Mouse (Mus musculus): Measurements from ENCODE around the gene Stfa2. TPM values are rescaled to one million over a fixed set of nuclear protein-coding genes. Genes with fewer than 3 reads are reported as not detected.
"Not testable (repeated sequence)": the region's sequence is repeated elsewhere in the genome, so short reads cannot be mapped to it uniquely, and the experiment has no call there.

Stfa2 gene
- polyA plus RNA-seq (2015; fragmentation: Nextera tagmentation; extraction: Ambion mirVana), result 0.33 and 0.75 TPM in 2 replicates

DNA sequence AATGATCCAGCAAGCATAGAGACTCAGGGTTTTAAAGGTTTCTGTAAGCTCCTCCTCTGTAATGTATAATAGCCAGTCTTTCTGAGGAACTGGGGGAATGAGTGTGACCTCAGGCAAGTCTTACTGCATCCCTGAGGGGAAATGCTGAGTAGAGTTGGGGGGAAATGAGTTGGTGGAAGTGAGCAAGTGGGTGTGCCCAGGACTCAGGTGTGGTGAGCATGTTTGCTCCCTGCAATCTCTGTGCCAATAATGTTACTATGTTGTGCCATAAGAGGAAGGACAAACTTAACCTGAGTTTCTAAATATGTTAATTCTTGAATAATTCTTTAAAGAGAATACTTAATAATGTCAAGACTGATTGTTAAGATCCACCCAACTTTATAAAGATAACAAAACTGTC, at the start of gene Stfa2:
Gene Stfa2, minus strand, starts transcription at position 101 of the 400 bp plus-strand sequence.
- H3K36me3 ChIP-seq (ENCODE audit: control insufficient read depth, insufficient read depth, low read length), result no peaks in the 10 kb centered on the region
- H3K4me1 ChIP-seq (ENCODE audit: control insufficient read depth, insufficient read depth, low read length), result no peaks in the 10 kb centered on the region
- no peak for ATAC-seq
- H3K9ac ChIP-seq (ENCODE audit: low read depth, low read length), result no peak within 1 kb of the TSS
- no peak within 1 kb of the TSS for H3K27ac ChIP-seq (ENCODE audit: low read length)
- no peak within 1 kb of the TSS for H3K4me3 ChIP-seq (ENCODE audit: low read length)
- no peak within 1 kb of the TSS for H3K4me2 ChIP-seq (ENCODE audit: low read depth, low read length)
- no peaks in the 10 kb centered on the region for H3K27me3 ChIP-seq (replicated peaks; ENCODE audit: control insufficient read depth, insufficient read depth, low read length)
- no peaks in the 10 kb centered on the region for H3K9me3 ChIP-seq (ENCODE audit: control insufficient read depth, low read length)

DNA sequence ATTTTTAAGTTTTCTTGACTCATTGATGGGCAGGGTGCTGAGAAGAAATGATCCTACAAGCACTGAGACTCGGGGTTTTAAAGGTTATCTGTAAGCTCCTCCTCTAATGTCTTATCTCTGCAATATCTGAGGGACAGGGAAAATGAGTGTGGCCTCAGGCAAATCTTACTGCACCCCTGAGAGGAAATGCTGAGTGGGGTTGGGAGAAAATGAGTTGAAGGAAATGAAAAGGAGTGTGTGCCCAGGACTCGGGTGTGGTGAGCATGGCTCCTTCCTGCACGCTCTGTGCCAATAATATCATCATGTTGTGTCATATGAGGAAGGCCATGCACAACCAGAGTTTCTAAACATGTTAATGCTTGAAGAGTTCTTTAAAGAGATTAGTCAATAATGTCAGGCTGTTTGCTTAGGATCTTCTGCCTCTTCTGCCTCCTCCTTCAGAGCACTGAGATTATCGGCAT, 47.1 kb upstream of the Stfa2 start, which contains the start of gene Stfa3:
Gene Stfa3, minus strand, starts transcription at position 51 of the 461 bp plus-strand sequence.
- Histone ChIP-seq H3K9me3 (ENCODE audit: control insufficient read depth, low read length) (no peaks in the 10 kb centered on the region), H3K27me3 (replicated peaks; ENCODE audit: control insufficient read depth, insufficient read depth, low read length) (no peaks in the 10 kb centered on the region), H3K36me3 (ENCODE audit: control insufficient read depth, insufficient read depth, low read length) (no peaks in the 10 kb centered on the region), H3K4me3 (ENCODE audit: low read length) (no peak within 1 kb of the TSS), H3K9ac (ENCODE audit: low read depth, low read length) (no peak within 1 kb of the TSS), H3K4me1 (ENCODE audit: control insufficient read depth, insufficient read depth, low read length) (no peaks in the 10 kb centered on the region), H3K27ac (ENCODE audit: low read length) (no peak within 1 kb of the TSS), H3K4me2 (ENCODE audit: low read depth, low read length) (no peak within 1 kb of the TSS)
- no peak for ATAC-seq
- 73% methylated on average over 4 of the region's 4 CpGs for WGBS

GRCm38 (mm10) chr16:36420979-36421378, 12.7 kb upstream of the Stfa2 start:
- H3K4me3 ChIP-seq (ENCODE audit: low read length); ATAC-seq; H3K9ac ChIP-seq (ENCODE audit: low read depth, low read length); H3K27ac ChIP-seq (ENCODE audit: low read length); H3K36me3 ChIP-seq (ENCODE audit: control insufficient read depth, insufficient read depth, low read length); H3K9me3 ChIP-seq (ENCODE audit: control insufficient read depth, low read length); H3K27me3 ChIP-seq (replicated peaks; ENCODE audit: control insufficient read depth, insufficient read depth, low read length); H3K4me2 ChIP-seq (ENCODE audit: low read depth, low read length); H3K4me1 ChIP-seq (ENCODE audit: control insufficient read depth, insufficient read depth, low read length): not testable (repeated sequence)
- 73% methylated on average over 1 of the region's 1 CpGs for WGBS

DNA sequence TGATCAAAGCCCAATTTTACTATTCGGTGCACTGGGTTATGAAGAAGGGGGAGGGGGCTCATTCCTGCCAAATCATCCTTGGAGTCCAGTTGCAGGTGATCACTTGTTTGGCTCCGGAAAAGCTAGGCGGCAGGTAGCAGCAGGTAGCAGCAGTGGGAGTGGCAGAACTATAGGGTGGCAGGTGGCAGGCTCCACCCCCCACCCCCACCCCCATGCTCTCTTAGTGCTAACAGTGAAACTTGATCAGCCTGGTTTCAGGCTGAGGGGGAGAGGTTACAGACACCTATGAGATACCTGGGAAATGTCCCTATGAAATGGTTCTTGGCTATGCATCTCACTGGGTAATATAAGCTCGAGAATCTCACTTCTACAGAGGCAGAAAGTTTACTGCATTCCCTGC, 19.2 kb downstream of the Stfa2 start:
- Histone ChIP-seq H3K36me3 (ENCODE audit: control insufficient read depth, insufficient read depth, low read length) (no peaks in the 10 kb centered on the region), H3K27ac (ENCODE audit: low read length) (no peak overlapping the region), H3K9me3 (ENCODE audit: control insufficient read depth, low read length) (no peaks in the 10 kb centered on the region), H3K4me1 (ENCODE audit: control insufficient read depth, insufficient read depth, low read length) (no peaks in the 10 kb centered on the region), H3K27me3 (replicated peaks; ENCODE audit: control insufficient read depth, insufficient read depth, low read length) (no peaks in the 10 kb centered on the region), H3K4me2 (ENCODE audit: low read depth, low read length) (0 out of 2 replicates have a peak overlapping the region, but pooled peaks have one; percentile 12), H3K9ac (ENCODE audit: low read depth, low read length) (no peak overlapping the region), H3K4me3 (ENCODE audit: low read length) (no peak overlapping the region)
- ATAC-seq, result peak; percentile 63; the same call in 1 of the 2 replicates
- WGBS, result 15% methylated on average over 4 of the region's 4 CpGs

DNA sequence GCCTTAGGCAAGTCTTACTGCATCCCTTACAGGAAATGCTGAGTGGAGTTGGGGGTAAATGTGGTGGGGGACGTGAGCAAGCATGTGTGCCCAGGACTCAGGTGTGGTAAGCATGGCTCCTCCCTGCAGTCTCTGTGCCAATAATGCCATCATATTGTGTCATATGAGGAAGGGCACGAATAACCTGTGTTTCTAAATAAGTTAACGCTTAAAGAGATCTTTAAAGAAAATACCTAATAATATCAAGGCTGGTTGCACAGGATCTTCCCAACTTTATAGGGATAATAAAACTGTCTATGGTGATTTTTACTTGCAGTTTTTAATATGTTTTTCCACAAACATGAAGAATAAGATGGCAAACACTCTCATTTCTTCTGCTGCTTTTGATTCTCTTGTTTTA, 40.6 kb downstream of the Stfa2 start, which contains the start of gene BC100530:
Gene BC100530, minus strand, starts transcription at position 101 of the 400 bp plus-strand sequence.
- not testable (repeated sequence) for H3K4me1 ChIP-seq (ENCODE audit: control insufficient read depth, insufficient read depth, low read length); H3K9me3 ChIP-seq (ENCODE audit: control insufficient read depth, low read length); ATAC-seq; H3K4me2 ChIP-seq (ENCODE audit: low read depth, low read length); H3K36me3 ChIP-seq (ENCODE audit: control insufficient read depth, insufficient read depth, low read length); H3K27ac ChIP-seq (ENCODE audit: low read length); H3K27me3 ChIP-seq (replicated peaks; ENCODE audit: control insufficient read depth, insufficient read depth, low read length); H3K9ac ChIP-seq (ENCODE audit: low read depth, low read length); H3K4me3 ChIP-seq (ENCODE audit: low read length)
- WGBS, result 83% methylated on average over 3 of the region's 3 CpGs

Other genes starting within 250 kb of the Stfa2 start
- gene Gm5483, start 224.2 kb downstream of the Stfa2 start, polyA plus RNA-seq (2015; fragmentation: Nextera tagmentation; extraction: Ambion mirVana), result 1.6 and 2.4 TPM in 2 replicates
- gene Gm5416, start 198.1 kb downstream of the Stfa2 start, polyA plus RNA-seq (2015; fragmentation: Nextera tagmentation; extraction: Ambion mirVana), result not detected in 2 replicates
- gene 2010005H15Rik, start 187.0 kb downstream of the Stfa2 start, polyA plus RNA-seq (2015; fragmentation: Nextera tagmentation; extraction: Ambion mirVana), result 0.39 and 1.2 TPM in 2 replicates
- gene Stfa1, start 131.5 kb downstream of the Stfa2 start, polyA plus RNA-seq (2015; fragmentation: Nextera tagmentation; extraction: Ambion mirVana), result 3.8 and 7.1 TPM in 2 replicates
- not detected in 2 replicates for gene BC117090, start 74.1 kb downstream of the Stfa2 start, polyA plus RNA-seq (2015; fragmentation: Nextera tagmentation; extraction: Ambion mirVana)
- 3.2 and 5.5 TPM in 2 replicates for gene BC100530, start 40.7 kb downstream of the Stfa2 start, polyA plus RNA-seq (2015; fragmentation: Nextera tagmentation; extraction: Ambion mirVana)
- 1.4 and 2.3 TPM in 2 replicates for gene Stfa3, start 46.9 kb upstream of the Stfa2 start, polyA plus RNA-seq (2015; fragmentation: Nextera tagmentation; extraction: Ambion mirVana)
- 0.07 TPM in 1 of 2 replicates, not detected in the other for gene Casr, start 153.7 kb upstream of the Stfa2 start, polyA plus RNA-seq (2015; fragmentation: Nextera tagmentation; extraction: Ambion mirVana)